Mouse (Mus musculus) embryonic facial prominence, embryonic 12.5 days (tissue): Measurements from ENCODE around the gene Shb. TPM values are rescaled to one million over a fixed set of nuclear protein-coding genes. Genes with fewer than 3 reads are reported as not detected.

Source experiments
- ATAC-seq: fragments of 200-750 bp; cut with Nextera tagmentation; 2 replicates; pipeline ENCODE4 v1.8.0; 2017; ENCODE audit not compliant: insufficient number of reproducible peaks, insufficient read depth, low FRiP score, low TSS enrichment
- H3K27ac ChIP-seq: fragments of 300-500 bp; sonication (generic); 2 replicates; pipeline ENCODE4 v1.5.1; 2016; ENCODE audit warnings: mild to moderate bottlenecking
- H3K27me3 ChIP-seq: fragments of 300-500 bp; sonication (generic); 2 replicates; pipeline ENCODE4 v1.6.1; 2016; ENCODE audit warnings: mild to moderate bottlenecking, moderate library complexity
- H3K36me3 ChIP-seq: fragments of 300-500 bp; sonication (generic); 2 replicates; pipeline ENCODE4 v1.6.1; 2016; ENCODE audit warnings: mild to moderate bottlenecking
- H3K4me1 ChIP-seq: fragments of 300-500 bp; sonication (generic); 2 replicates; pipeline ENCODE4 v1.6.1; 2016
- H3K4me2 ChIP-seq: fragments of 300-500 bp; sonication (generic); replicated peaks from 2 replicates; pipeline ENCODE4 v1.6.1; 2016; ENCODE audit warnings: mild to moderate bottlenecking, moderate library complexity
- H3K4me3 ChIP-seq: fragments of 300-500 bp; sonication (generic); 2 replicates; pipeline ENCODE4 v1.5.1; 2016; ENCODE audit warnings: mild to moderate bottlenecking
- H3K9ac ChIP-seq: fragments of 300-500 bp; sonication (generic); 2 replicates; pipeline ENCODE4 v1.6.1; 2016; ENCODE audit warnings: mild to moderate bottlenecking, moderate library complexity
- H3K9me3 ChIP-seq: fragments of 300-500 bp; sonication (generic); 2 replicates; pipeline ENCODE4 v1.6.1; 2016; ENCODE audit warnings: mild to moderate bottlenecking, moderate library complexity
- WGBS: fragments of 180-500 bp; shearing (Covaris S2); methylation state at CpG from one replicate; pipeline ENCODE4 v1.1.7; 2016; 5-methylcytosine and 5-hydroxymethylcytosine counted together
- polyA plus RNA-seq: library from polyadenylated mRNA; unstranded; fragments of >200 nt; fragmentation: Nextera tagmentation; extraction: Ambion mirVana; gene quantifications from 2 replicates; pipeline ENCODE4 v1.2.1, GENCODE M21; 2016

The Shb gene
- polyA plus RNA-seq, 1 experiment from 2014 or later: 9.6 TPM

DNA sequence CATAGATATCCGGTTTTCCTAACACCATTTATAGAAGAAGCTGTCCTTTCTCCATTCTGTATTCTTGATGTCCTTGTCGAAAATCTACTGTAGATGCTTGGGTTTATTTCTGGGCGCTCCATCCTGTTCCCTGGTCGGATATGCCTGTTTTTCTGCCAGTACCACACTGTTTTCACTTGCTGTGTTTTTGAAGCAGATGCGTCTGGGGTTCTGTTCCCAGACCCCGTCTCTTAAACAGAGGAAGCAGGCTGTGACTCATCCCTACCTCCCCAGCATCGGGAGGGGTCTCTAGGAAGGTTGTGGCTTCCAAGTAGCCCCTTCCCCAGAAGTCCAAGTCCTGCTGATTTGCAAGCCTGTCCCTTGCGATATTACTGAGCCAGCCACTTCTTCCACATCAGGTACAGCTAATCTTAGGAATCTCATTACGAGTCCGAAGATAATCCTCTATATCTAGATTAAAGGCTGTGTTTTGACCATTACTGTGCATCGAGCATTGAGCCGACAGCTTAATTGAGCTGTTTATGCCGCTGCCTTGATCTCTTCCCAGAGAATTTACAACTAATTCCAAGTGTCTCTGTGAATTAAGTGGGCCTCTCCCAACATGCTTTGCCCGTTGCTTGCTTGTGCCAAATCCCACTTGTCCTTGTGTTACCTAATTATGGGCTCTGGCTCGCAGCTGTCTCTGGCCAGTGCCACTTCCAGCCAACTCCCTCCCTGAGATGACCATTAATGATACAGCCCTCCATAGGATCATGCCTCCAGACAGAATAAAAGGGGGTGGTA is 8.1 kb upstream of the Shb start:
- H3K9ac ChIP-seq: no peak overlapping the region
- H3K4me1 ChIP-seq: no peaks in the 10 kb centered on the region
- H3K4me2 ChIP-seq: no peak overlapping the region
- 59% methylated on average over 15 of the region's 15 CpGs for WGBS
- H3K27me3 ChIP-seq: no peaks in the 10 kb centered on the region
- H3K9me3 ChIP-seq: no peaks in the 10 kb centered on the region
- H3K4me3 ChIP-seq: no peak overlapping the region
- no peak for ATAC-seq
- no peak overlapping the region for H3K27ac ChIP-seq
- H3K36me3 ChIP-seq: no peaks in the 10 kb centered on the region

DNA sequence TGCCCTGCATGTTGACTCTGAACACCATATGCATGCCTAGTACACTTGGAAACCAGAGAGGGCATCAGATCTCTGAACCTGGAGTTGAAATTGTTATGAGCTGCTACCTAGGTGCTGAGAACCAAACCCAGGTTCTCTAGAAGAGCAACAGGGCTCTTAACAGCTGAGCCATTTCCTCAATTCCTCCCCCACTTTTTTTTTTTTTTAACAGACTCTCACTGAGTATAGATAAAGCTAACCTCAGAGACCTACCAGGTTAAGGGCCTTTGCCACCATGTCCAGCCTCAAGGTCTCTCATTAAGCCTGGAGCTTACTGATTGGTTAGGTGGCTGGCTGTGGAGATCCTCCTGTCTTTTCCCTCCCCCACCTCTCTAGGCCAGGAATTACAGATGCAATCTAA is 6.9 kb upstream of the Shb start:
- Histone ChIP-seq H3K9ac (no peak overlapping the region), H3K9me3 (no peaks in the 10 kb centered on the region), H3K4me3 (no peak overlapping the region), H3K4me1 (no peaks in the 10 kb centered on the region), H3K36me3 (no peaks in the 10 kb centered on the region), H3K27ac (no peak overlapping the region), H3K4me2 (no peak overlapping the region), H3K27me3 (no peaks in the 10 kb centered on the region)
- no peak for ATAC-seq

DNA sequence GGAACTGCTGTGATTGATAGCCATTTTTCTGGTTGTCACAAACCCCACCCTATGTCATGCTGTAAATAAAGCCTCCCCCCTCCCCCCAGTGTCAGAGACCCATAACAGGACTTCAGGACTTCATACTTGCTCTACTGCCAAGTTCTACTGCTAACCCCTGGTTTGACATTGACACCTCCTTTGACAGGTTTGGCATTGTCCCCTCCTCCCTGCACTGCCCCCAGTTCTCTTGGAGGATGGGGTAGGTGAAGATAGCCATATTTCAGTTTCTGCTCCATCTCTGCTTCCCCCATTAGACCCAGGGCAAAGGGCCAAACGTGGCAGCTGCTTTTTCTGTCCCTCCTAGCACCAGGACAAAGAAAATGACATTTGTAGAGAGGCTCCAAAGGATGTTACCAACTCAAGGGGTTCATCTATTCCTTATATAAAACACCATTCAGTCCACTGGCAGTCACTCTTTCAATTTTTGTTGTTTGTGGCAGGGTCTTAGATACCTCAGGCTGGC is 1.2 kb upstream of the Shb start:
- no peak for ATAC-seq
- Histone ChIP-seq H3K9ac (no peak overlapping the region), H3K4me1 (peaks cover 36% of the 10 kb centered on the region), H3K9me3 (no peaks in the 10 kb centered on the region), H3K4me2 (no peak overlapping the region), H3K27ac (no peak overlapping the region), H3K36me3 (no peaks in the 10 kb centered on the region), H3K27me3 (no peaks in the 10 kb centered on the region), H3K4me3 (no peak overlapping the region)
- WGBS: 54% methylated on average over 1 of the region's 1 CpGs

DNA sequence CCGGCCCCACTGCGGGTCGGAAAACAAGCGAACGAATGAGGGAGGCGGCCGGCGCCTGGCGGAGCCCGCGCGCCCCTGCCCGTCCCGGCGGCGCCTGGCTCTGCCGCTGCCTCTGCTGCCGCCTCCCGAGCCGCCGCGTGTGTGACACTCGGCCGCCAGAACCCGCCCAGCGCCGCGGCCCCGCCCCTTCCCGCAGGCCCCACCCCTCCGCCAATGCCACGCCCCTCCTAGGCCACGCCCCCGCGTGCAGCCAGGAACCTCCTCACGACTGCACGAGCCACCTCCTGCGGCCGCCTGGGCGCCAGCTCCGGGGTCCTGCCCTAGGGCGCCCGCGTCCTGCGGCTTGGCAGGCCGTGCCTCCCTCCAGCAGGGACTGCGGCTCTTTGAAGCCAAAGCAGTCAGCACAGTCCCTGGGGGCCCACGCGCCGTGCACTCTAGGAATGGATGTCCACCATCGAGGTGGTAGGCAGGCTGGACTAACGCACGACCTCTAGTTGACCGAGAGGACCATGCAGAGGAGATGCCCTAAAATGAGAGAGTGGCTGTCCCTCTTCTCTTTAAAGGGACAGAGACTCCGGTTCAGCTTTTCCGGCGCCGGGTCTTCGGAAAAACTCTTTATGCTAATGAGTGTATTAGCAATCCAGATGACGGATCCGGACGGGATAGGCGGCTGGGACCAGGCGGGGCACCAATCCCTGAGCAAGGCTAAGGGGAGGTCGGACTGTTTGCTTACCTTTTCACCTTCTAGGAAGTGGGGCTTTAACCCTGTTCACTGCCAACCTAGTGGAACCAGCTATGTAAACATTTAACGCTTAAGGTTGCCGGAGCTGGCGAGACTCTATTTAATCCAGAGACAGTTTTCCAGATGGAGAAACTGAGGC is 1.4 kb downstream of the Shb start:
- peak; percentile 88 for ATAC-seq
- Histone ChIP-seq H3K27ac (peak overlapping the region; percentile 94), H3K4me3 (peak overlapping the region; percentile 73), H3K9me3 (no peaks in the 10 kb centered on the region), H3K9ac (peak overlapping the region; percentile 88), H3K36me3 (no peaks in the 10 kb centered on the region; the same call in 1 of the 2 replicates), H3K4me1 (peaks cover 59% of the 10 kb centered on the region), H3K4me2 (peak overlapping the region; percentile 93), H3K27me3 (no peaks in the 10 kb centered on the region)
- under 1% methylated on average over 64 of the region's 68 CpGs for WGBS

DNA sequence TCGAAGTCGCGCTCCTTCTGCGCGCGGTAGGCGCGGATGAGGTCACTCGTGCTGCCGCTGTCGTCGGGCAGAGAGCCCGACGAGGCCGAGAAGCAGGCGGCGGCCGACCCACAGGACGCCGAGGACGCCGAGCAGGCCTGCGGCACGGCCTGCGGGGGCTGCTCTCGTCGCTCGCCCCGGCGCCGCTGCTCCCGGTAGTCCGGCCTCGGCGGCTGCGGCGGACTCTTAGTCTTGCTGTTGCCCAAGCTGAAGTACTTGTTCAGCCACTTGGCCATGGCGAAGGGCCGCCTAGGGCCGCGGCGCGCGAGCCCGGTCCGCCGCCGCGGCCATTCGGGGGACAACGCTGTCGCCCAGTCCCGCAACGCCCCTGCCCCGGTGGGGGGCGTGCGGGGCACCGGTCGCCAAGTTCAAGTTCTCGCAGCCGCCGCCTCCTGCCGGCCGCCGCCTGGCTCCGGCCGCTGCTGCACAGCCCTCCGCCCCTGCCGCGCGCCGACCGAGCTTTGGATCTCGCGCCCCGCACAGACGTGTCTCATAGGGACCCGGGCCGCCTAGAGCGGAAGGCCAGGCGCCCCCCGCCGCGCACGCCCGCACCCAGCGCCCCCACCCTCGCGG is 2.2 kb downstream of the Shb start:
- Histone ChIP-seq H3K4me1 (peaks cover 63% of the 10 kb centered on the region), H3K9ac (peak overlapping the region; percentile 88), H3K27ac (peak overlapping the region; percentile 94), H3K9me3 (no peaks in the 10 kb centered on the region), H3K27me3 (no peaks in the 10 kb centered on the region), H3K4me2 (peak overlapping the region; percentile 93), H3K4me3 (peak overlapping the region; percentile 73), H3K36me3 (no peaks in the 10 kb centered on the region; the same call in 1 of the 2 replicates)
- peak; percentile 38 for ATAC-seq
- under 1% methylated on average over 71 of the region's 89 CpGs for WGBS

DNA sequence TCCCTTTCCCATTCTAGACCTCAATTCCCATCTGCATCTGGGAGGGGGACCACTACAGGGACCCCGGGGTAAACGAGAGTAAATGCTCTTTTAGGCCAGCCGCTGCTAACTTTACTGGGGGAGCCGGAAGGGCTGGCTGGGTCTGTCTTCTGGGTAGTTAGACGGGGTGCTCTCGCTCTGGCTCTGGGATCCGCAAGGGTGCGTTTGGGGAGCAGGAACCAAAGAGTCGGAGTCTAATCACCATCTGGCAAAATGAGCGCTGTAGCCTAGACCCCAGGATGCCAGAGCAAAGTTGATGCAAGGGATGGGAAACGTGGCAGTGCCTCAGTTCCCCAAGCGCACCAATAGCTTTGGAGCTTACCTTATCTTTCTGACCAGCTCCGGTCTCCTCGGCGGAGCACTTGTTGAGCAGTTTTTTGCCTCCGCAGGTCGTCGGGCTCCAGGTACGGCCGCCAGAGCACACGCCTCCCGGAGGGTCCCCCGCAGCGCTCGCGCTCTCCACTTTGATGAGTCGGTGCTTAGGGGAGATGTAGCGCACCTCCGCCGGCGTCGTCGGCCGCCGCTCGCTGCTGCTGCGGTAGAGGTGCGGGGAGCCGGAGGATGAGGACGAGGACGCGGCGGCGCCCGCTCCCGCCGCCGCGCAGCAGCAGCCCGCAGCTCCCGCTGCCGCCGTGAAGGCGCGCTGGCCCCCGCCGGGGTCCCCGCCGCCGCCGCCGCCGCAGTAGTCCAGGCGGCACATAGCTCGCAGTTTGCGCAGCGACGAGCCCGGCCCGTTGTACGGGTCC is 2.9 kb downstream of the Shb start:
- Histone ChIP-seq H3K36me3 (no peaks in the 10 kb centered on the region; the same call in 1 of the 2 replicates), H3K4me3 (peak overlapping the region; percentile 73), H3K27ac (peak overlapping the region; percentile 1; the same call in 1 of the 2 replicates), H3K9ac (peak overlapping the region; percentile 88), H3K27me3 (no peaks in the 10 kb centered on the region), H3K4me2 (peak overlapping the region; percentile 93), H3K4me1 (peaks cover 63% of the 10 kb centered on the region), H3K9me3 (no peaks in the 10 kb centered on the region)
- under 1% methylated on average over 64 of the region's 71 CpGs for WGBS
- no peak for ATAC-seq

DNA sequence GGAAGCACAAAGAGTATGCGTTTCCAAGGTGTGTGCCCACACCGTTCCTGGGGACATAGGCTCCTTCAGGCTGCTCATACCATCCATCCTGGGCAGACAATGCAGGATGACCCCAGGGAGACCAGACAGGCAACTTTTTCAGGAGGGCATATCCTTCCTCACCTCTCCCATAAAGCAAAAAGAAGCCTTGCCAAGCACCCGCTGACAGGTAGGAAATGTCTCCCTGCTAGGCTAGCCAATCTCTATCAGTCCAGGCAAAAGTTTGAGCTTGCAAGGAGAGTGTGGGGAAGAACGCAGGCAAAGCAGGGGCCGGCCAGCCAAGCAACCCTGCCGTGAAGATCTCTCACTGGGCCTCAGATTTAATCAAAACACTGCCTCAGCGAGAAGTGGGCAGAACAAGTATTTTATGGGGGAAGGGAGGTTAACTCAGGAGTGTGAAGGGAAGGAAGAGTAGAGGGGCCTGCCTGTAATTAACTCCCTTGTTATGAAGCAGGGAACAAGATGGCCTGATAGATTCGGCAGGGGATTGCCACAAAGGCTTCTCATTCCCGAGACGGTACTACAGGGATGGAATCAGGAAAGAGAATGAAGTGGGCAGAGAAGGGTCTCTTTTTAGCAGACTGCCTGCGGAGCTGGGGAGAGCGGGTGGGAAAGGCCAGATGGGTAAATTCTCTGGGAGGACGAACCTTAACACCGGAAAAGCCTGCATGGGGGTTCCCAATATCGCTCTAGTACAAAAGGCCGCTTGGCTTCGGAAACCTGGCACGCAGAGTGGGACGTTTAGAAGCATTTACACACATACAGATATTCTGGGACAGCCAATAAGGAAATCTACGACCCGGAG is 3.7 kb downstream of the Shb start:
- peak overlapping the region; percentile 93 for H3K4me2 ChIP-seq
- H3K9ac ChIP-seq: peak overlapping the region; percentile 88
- ATAC-seq: no peak
- no peaks in the 10 kb centered on the region for H3K27me3 ChIP-seq
- no peaks in the 10 kb centered on the region; the same call in 1 of the 2 replicates for H3K36me3 ChIP-seq
- no peaks in the 10 kb centered on the region for H3K9me3 ChIP-seq
- H3K4me1 ChIP-seq: peaks cover 58% of the 10 kb centered on the region
- H3K27ac ChIP-seq: peak overlapping the region; percentile 1; the same call in 1 of the 2 replicates
- 3% methylated on average over 21 of the region's 21 CpGs for WGBS
- peak overlapping the region; percentile 73 for H3K4me3 ChIP-seq

DNA sequence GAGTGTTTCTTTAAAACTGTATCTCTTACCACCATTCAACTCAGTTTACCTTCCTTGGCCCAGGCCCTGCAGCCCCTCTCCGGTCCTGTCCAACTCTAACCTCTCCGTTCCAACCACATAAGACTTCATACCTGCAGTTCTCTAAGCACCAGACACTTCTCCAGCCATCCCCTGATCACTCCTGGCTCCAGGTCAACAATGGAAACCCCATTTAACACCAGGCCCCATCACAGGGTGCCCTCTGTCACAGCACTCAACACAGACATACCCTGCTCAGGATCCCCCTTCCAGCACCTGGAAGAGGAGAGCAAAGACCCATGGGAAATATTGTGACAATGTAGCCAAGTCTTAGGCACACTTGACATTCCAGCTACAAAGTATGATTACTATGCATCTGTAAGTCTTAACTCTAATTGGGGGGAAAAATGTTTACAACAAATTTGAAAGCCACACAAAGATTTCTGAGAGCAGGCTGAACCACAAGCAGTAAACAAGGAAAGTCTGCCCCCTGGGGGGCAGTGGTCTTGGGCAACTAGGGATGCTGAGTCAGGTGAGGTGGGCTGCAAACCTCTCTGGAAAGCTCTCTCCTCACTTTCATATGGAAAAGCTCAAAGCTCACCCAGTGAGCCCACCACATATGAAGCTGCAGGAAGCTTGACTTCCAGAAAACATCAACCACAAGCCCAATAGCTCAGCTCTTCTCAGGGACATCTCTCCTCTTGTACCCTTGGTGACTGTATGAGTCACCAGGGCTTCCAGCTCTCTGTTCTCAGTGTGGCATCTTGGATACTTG is 4.5 kb downstream of the Shb start:
- H3K4me1 ChIP-seq: peaks cover 49% of the 10 kb centered on the region
- no peak for ATAC-seq
- no peaks in the 10 kb centered on the region for H3K27me3 ChIP-seq
- no peaks in the 10 kb centered on the region; the same call in 1 of the 2 replicates for H3K36me3 ChIP-seq
- no peak overlapping the region for H3K27ac ChIP-seq
- H3K4me2 ChIP-seq: peak overlapping the region; percentile 93
- no peaks in the 10 kb centered on the region for H3K9me3 ChIP-seq
- H3K4me3 ChIP-seq: peak overlapping the region; percentile 73
- peak overlapping the region; percentile 88 for H3K9ac ChIP-seq
- 97% methylated on average over 2 of the region's 2 CpGs for WGBS

DNA sequence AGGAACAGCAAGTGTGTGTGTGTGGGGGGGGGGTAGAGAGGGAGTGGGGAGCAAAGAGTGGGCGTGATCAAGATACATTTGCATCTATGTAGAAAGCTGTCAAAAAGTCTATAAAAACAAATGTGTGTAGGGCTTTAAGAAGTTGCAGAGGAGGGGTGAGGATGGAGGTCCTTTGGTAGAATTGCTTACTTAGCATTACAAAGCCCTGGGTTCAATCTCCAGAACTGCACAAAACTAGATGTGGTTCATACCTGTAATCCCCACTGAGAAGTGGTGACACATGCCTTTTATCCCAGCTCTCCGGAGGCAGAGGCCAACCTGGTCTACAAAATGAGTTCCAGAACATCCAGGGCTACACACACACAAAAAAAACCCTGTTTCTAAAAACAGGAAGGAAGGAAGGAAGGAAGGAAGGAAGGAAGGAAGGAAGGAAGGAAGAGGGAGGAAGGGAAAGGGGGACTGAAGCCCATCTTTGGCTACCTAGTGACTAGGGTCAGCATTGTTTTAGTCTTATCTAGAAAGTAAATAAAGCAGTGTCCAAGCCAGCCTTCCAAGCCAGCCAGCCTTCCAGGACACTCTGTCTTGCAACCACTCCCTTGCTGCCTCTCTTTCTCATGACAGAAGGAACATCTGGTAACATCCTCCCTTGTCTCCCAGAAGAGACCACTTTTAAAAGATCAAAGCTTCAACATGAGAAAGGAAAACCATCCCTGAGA is 5.3 kb downstream of the Shb start:
- WGBS: 78% methylated on average over 2 of the region's 2 CpGs
- Histone ChIP-seq H3K9me3 (no peaks in the 10 kb centered on the region), H3K27ac (no peak overlapping the region), H3K4me3 (peak overlapping the region; percentile 73), H3K4me2 (peak overlapping the region; percentile 93), H3K4me1 (peaks cover 43% of the 10 kb centered on the region), H3K9ac (0 out of 2 replicates have a peak overlapping the region, but pooled peaks have one; percentile 88), H3K36me3 (no peaks in the 10 kb centered on the region; the same call in 1 of the 2 replicates), H3K27me3 (no peaks in the 10 kb centered on the region)
- no peak for ATAC-seq
